Mouse (Mus musculus) olfactory bulb, adult 2 months (tissue): ENCODE measurements around the gene Csnk1e.

Experiments used
- CTCF ChIP-seq: fragments of 200-500 bp; IDR thresholded peaks from 2 replicates; pipeline ENCODE4 v1.5.1; 2012; ENCODE audit warnings: low read depth, mild to moderate bottlenecking, low read length, moderate library complexity; ENCODE audit not compliant: insufficient read depth
- POLR2A ChIP-seq: fragments of 200-500 bp; IDR thresholded peaks from 2 replicates; pipeline ENCODE4 v1.6.1; 2012; ENCODE audit warnings: mild to moderate bottlenecking, low read depth, low read length, moderate library complexity; ENCODE audit not compliant: insufficient read depth

DNA sequence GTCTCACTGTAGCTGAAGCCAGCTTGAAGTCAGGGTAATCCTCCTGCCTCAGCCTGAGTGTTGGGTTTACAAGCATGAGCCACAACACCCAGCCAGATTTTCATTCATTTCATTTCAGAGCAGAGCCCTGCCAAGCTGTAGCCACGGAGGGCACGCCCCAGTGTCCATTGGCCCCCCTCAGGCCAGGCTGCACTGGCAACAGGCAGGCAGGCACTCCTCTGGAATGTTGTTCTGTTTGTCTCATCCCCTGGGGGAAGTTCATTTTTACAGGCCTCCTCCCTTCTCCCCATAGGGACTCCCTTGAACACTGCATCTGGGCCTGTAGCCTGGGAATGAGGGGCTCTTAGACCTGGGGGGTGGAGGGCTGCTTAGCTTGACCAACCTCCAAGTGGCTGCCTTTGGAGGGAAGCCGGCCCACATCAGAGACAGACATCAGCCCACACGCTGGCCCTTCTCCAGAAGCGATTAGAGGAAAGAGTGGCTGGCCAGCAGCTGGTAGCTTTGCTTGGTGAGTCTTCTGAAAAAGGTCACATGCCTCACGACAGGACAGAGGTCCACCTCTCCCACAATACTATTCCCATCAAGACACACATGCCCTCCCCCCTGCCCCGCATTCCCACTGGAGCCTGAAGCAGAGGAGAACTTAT, 63.8 kb downstream of the Csnk1e start:
- TF ChIP-seq CTCF (no peak), POLR2A (no peak)
